Mouse (Mus musculus) megakaryocyte, embryonic 14.5 days (primary cell): Measurements from ENCODE around the gene Cyp39a1.

ENCODE experiments used
- FLI1 ChIP-seq: IDR thresholded peaks from 2 replicates; pipeline ENCODE4 v1.6.1; 2012; ENCODE audit warnings: low read length, inconsistent platforms, mixed read lengths
- GATA1 ChIP-seq: IDR thresholded peaks from 3 replicates; pipeline ENCODE4 v1.6.1; 2012; ENCODE audit warnings: mixed read lengths, low read length, inconsistent platforms, borderline replicate concordance

GRCm38 (mm10) chr17:43731976-43732375 is 64.8 kb downstream of the Cyp39a1 start:
- TF ChIP-seq GATA1: no peak
- TF ChIP-seq FLI1: no peak
